Mouse (Mus musculus): ENCODE results near the gene Gm10318. TPM values are rescaled to one million over a fixed set of nuclear protein-coding genes. Genes with fewer than 3 reads are reported as not detected.

Gene Gm10318
- polyA plus RNA-seq, 1 experiment from 2014 or later, result not detected

GRCm38 (mm10) chr10:77895562-77895961 is 42.9 kb downstream of the Gm10318 start:
- Histone ChIP-seq H3K4me1 (replicated peaks) (no peaks in the 10 kb centered on the region), H3K36me3 (no peaks in the 10 kb centered on the region), H3K4me3 (replicated peaks) (no peak overlapping the region), H3K4me2 (no peak overlapping the region), H3K9me3 (replicated peaks) (no peaks in the 10 kb centered on the region), H3K9ac (no peak overlapping the region), H3K27me3 (peaks cover 1% of the 10 kb centered on the region; the same call in 1 of the 2 replicates), H3K27ac (no peak overlapping the region)
- 61% methylated on average over 5 of the region's 5 CpGs for WGBS (ENCODE audit: insufficient replicate concordance)
- ATAC-seq (ENCODE audit: low read depth) (no peak), DNase-seq (no peak)

DNA sequence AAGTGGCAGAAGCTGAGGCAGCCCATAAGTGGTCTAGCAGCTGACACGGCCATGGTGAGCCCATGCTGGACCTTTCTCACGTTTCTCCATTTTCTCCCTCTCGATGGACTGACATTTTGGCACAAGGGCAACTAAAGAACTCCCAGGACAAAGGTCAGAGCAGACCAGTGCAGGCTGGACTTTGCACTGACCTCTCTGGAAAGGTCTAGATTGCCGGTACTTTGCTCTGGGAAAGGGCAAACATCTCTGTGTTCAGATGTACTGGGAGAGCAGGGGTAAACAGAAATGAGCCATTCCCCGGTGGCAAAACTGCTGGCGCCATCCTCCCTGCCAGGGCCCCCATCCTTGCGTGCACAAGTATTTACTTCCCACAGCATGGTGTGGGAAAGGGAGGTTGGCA is 47.5 kb downstream of the Gm10318 start:
- WGBS (ENCODE audit: insufficient replicate concordance), result 64% methylated on average over 7 of the region's 7 CpGs
- H3K9ac ChIP-seq, result no peak overlapping the region
- ATAC-seq (ENCODE audit: low read depth) (peak; percentile 32), DNase-seq (no peak)
- H3K27ac ChIP-seq, result peak overlapping the region; percentile 43
- H3K27me3 ChIP-seq, result peaks cover 28% of the 10 kb centered on the region
- no peaks in the 10 kb centered on the region for H3K9me3 ChIP-seq (replicated peaks)
- peaks cover 17% of the 10 kb centered on the region for H3K4me1 ChIP-seq (replicated peaks)
- peak overlapping the region; percentile 72 for H3K4me2 ChIP-seq
- no peak overlapping the region for H3K4me3 ChIP-seq (replicated peaks)
- H3K36me3 ChIP-seq, result no peaks in the 10 kb centered on the region

DNA sequence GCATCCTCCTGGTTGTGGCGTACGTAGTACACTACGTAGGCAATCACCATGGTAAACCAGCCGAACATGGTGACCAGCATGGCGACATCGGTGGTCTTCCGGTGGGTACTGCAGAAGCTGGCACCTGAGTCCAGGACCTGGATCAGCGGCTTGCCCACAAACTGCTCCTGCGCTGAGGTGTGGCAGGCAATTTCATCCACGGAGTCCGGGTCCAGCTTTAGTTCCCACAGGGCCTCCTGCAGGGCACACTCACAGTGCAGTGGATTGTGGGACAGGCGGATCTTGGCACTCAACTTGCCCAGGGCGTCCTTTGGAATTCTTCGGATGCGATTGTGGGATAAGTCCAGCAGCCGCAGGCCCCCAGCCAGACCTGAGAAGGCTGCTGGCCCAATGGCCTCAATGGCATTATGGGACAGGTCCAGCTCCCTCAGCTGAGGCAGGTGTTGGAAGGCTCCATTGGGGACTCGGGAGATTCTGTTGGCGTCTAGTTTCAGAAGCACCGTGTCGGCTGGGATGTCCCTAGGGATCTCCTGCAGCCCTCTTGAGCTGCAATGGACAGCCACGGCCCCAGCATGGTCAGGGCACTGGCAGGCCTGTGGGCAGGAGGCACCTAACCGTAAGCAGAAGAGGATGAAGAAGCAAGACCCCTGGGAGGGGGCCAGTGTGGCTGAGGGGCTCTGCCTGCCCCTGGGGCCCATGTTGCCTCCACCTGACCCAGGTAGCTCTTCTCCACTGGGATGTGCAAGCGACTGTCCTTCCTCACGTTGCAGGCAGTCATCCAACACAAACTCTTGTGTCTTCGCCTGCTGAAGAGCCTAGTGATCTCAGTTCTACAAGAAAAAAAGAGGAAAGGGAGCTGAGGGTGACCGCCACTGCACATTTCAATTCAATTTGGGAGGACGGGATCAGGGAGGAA is 48.5 kb downstream of the Gm10318 start:
- peaks cover 28% of the 10 kb centered on the region for H3K27me3 ChIP-seq
- H3K4me1 ChIP-seq (replicated peaks), result peaks cover 17% of the 10 kb centered on the region
- WGBS (ENCODE audit: insufficient replicate concordance), result 77% methylated on average over 27 of the region's 27 CpGs
- no peaks in the 10 kb centered on the region for H3K9me3 ChIP-seq (replicated peaks)
- H3K36me3 ChIP-seq, result no peaks in the 10 kb centered on the region
- peak overlapping the region; percentile 65; the same call in 1 of the 2 replicates for H3K9ac ChIP-seq
- peak overlapping the region; percentile 60 for H3K4me3 ChIP-seq (replicated peaks)
- peak overlapping the region; percentile 43 for H3K27ac ChIP-seq
- no peak for ATAC-seq (ENCODE audit: low read depth)
- no peak for DNase-seq
- peak overlapping the region; percentile 72 for H3K4me2 ChIP-seq

GRCm38 (mm10) chr10:77901871-77902210 is 49.2 kb downstream of the Gm10318 start:
- H3K9me3 ChIP-seq (replicated peaks), result no peaks in the 10 kb centered on the region
- DNase-seq (no peak), ATAC-seq (ENCODE audit: low read depth) (0 out of 2 replicates have a peak, but pooled peaks have one; percentile 8)
- no peaks in the 10 kb centered on the region for H3K36me3 ChIP-seq
- H3K9ac ChIP-seq, result peak overlapping the region; percentile 65
- H3K4me3 ChIP-seq (replicated peaks), result peak overlapping the region; percentile 60
- 3% methylated on average over 14 of the region's 14 CpGs for WGBS (ENCODE audit: insufficient replicate concordance)
- H3K4me1 ChIP-seq (replicated peaks), result peaks cover 17% of the 10 kb centered on the region
- H3K27ac ChIP-seq, result peak overlapping the region; percentile 53; the same call in 1 of the 2 replicates
- peaks cover 28% of the 10 kb centered on the region for H3K27me3 ChIP-seq
- peak overlapping the region; percentile 72 for H3K4me2 ChIP-seq

DNA sequence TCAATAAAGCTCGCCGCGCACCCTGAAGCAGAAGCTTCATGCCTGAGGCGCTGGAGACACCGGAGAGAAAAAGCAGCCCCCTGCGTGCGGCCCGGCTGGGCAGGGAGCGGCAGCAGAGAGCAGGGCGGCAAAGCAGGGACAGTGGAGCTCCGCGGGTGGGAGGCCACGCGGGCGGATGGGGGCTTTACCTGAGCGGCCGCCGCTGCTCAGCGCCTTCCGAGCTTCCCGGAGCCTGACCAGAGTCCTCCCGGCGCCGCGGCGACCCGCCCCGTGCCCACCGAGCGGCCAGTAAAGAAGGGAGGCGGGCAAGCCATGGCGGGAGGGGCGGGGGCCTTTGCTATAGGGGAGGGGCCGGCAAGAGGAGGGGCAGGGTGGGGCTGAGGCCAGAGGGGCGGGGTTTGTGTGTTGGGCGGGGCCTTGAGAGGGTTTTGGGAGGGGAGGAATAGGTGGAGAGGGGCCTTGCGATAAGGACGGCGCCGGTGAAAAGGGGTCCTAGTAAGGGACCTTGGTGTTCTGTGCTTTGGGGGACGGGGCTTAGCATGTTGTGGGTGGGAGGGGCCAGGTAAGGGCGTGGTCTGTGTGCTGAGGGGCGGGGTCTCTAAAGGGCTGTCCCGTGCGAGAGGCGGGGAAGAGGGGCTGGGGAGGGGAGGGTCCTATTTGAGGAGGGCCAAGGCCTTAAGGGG is 49.7 kb downstream of the Gm10318 start, which contains the start of gene Lrrc3:
TSS of gene Lrrc3 (minus strand) at position 326 of the 683 bp plus-strand sequence.
- WGBS (ENCODE audit: insufficient replicate concordance), result under 1% methylated on average over 44 of the region's 46 CpGs
- peaks cover 17% of the 10 kb centered on the region for H3K4me1 ChIP-seq (replicated peaks)

DNA sequence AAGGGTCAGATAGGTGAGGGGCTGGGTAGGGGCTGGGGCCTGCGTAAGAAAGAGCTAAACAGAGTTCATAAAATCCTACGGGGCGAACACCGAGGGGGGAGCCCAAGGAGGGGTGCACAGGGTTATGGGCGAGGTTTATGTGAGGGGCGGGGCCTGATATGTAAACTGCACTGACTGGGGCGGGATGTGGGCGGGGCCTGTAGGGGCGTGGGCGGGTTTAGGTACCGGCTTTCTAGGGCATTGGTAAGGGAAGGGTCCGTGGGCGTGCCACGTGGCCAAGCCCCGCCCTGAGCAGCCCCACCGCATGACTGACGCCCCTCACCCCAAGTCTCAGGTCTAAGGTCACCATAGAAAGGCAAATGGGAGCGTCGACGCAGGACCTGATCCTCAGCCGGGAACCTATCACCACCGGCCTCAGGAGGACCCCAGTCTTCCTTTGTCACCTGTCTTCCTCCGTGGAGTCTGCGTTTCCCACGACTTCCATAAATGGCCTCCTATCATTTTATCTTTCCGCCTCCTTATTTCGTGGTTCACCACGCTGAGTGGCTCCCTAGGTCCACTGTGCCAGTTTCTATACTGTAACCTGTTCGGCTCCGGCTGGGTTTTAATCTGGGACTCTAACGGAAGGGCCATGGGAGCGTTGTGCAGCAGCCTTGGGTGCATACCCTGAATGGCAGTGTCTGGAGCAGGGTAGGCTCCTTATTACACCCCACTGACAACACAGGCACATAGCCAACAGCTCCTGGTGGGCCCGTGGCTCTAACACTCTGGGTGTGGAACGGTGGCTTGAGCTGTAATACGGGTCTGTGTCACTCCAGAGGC is 50.4 kb downstream of the Gm10318 start:
- Histone ChIP-seq H3K27ac (no peak overlapping the region), H3K36me3 (no peaks in the 10 kb centered on the region), H3K27me3 (peaks cover 28% of the 10 kb centered on the region), H3K9ac (no peak overlapping the region), H3K9me3 (replicated peaks) (no peaks in the 10 kb centered on the region), H3K4me2 (peak overlapping the region; percentile 72), H3K4me3 (replicated peaks) (peak overlapping the region; percentile 60), H3K4me1 (replicated peaks) (peaks cover 17% of the 10 kb centered on the region)
- DNase-seq (peak; percentile 22), ATAC-seq (ENCODE audit: low read depth) (peak; percentile 63)
- 7% methylated on average over 35 of the region's 35 CpGs for WGBS (ENCODE audit: insufficient replicate concordance)

More for the DNA sequence above, 49.7 kb downstream of the Gm10318 start, which contains the start of gene Lrrc3:
- Histone ChIP-seq H3K27me3 (peaks cover 28% of the 10 kb centered on the region), H3K27ac (peak within 1 kb of the TSS; percentile 53; the same call in 1 of the 2 replicates), H3K9me3 (replicated peaks) (no peaks in the 10 kb centered on the region), H3K4me3 (replicated peaks) (peak within 1 kb of the TSS; percentile 60), H3K4me2 (peak within 1 kb of the TSS; percentile 72), H3K9ac (peak within 1 kb of the TSS; percentile 65), H3K36me3 (no peaks in the 10 kb centered on the region)
- ATAC-seq (ENCODE audit: low read depth) (peak; percentile 65), DNase-seq (peak; percentile 32)

Other genes starting within 250 kb of the Gm10318 start
- 118 and 127 TPM in 2 replicates for gene Sumo3, start 246.8 kb upstream of the Gm10318 start, polyA plus RNA-seq (2015; fragmentation: Nextera tagmentation; extraction: Ambion mirVana)
- 1.1 and 5.3 TPM in 2 replicates for gene Gm49325, start 246.7 kb upstream of the Gm10318 start, polyA plus RNA-seq (2015; fragmentation: Nextera tagmentation; extraction: Ambion mirVana)
- 47.2 and 50.1 TPM in 2 replicates for gene Ube2g2, start 230.6 kb upstream of the Gm10318 start, polyA plus RNA-seq (2015; fragmentation: Nextera tagmentation; extraction: Ambion mirVana)
- 0.07 and 0.10 TPM in 2 replicates for gene Tspear, start 166.3 kb upstream of the Gm10318 start, polyA plus RNA-seq (2015; fragmentation: Nextera tagmentation; extraction: Ambion mirVana)
- gene Gm19402, start 162.1 kb upstream of the Gm10318 start, polyA plus RNA-seq (2015; fragmentation: Nextera tagmentation; extraction: Ambion mirVana), result not detected in 2 replicates
- not detected in 2 replicates for gene Gm9508, start 155.6 kb upstream of the Gm10318 start, polyA plus RNA-seq (2015; fragmentation: Nextera tagmentation; extraction: Ambion mirVana)
- gene Gm10272, start 146.2 kb upstream of the Gm10318 start, polyA plus RNA-seq (2015; fragmentation: Nextera tagmentation; extraction: Ambion mirVana), result not detected in 2 replicates
- not detected in 2 replicates for gene Gm10024, start 141.4 kb upstream of the Gm10318 start, polyA plus RNA-seq (2015; fragmentation: Nextera tagmentation; extraction: Ambion mirVana)
- gene Gm10142, start 137.1 kb upstream of the Gm10318 start, polyA plus RNA-seq (2015; fragmentation: Nextera tagmentation; extraction: Ambion mirVana), result not detected in 2 replicates
- gene Krtap12-1, start 132.3 kb upstream of the Gm10318 start, polyA plus RNA-seq (2015; fragmentation: Nextera tagmentation; extraction: Ambion mirVana), result not detected in 2 replicates
- gene Gm10100, start 126.4 kb upstream of the Gm10318 start, polyA plus RNA-seq (2015; fragmentation: Nextera tagmentation; extraction: Ambion mirVana), result not detected in 2 replicates
- gene Gm18596, start 110.2 kb upstream of the Gm10318 start, polyA plus RNA-seq (2015; fragmentation: Nextera tagmentation; extraction: Ambion mirVana), result not detected in 2 replicates
- not detected in 2 replicates for gene Gm9736, start 101.5 kb upstream of the Gm10318 start, polyA plus RNA-seq (2015; fragmentation: Nextera tagmentation; extraction: Ambion mirVana)
- gene Gm3233, start 93.2 kb upstream of the Gm10318 start, polyA plus RNA-seq (2015; fragmentation: Nextera tagmentation; extraction: Ambion mirVana), result not detected in 2 replicates
- not detected in 2 replicates for gene Gm3238, start 81.5 kb upstream of the Gm10318 start, polyA plus RNA-seq (2015; fragmentation: Nextera tagmentation; extraction: Ambion mirVana)
- not detected in 2 replicates for gene Gm7138, start 75.9 kb upstream of the Gm10318 start, polyA plus RNA-seq (2015; fragmentation: Nextera tagmentation; extraction: Ambion mirVana)
- not detected in 2 replicates for gene Gm3250, start 70.3 kb upstream of the Gm10318 start, polyA plus RNA-seq (2015; fragmentation: Nextera tagmentation; extraction: Ambion mirVana)
- not detected in 2 replicates for gene Gm7137, start 64.7 kb upstream of the Gm10318 start, polyA plus RNA-seq (2015; fragmentation: Nextera tagmentation; extraction: Ambion mirVana)
- not detected in 2 replicates for gene Gm9639, start 57.8 kb upstream of the Gm10318 start, polyA plus RNA-seq (2015; fragmentation: Nextera tagmentation; extraction: Ambion mirVana)
- not detected in 2 replicates for gene Gm19668, start 53.7 kb upstream of the Gm10318 start, polyA plus RNA-seq (2015; fragmentation: Nextera tagmentation; extraction: Ambion mirVana)
- not detected in 2 replicates for gene Gm9507, start 41.0 kb upstream of the Gm10318 start, polyA plus RNA-seq (2015; fragmentation: Nextera tagmentation; extraction: Ambion mirVana)
- gene Gm2696, start 38.2 kb upstream of the Gm10318 start, polyA plus RNA-seq (2015; fragmentation: Nextera tagmentation; extraction: Ambion mirVana), result not detected in 2 replicates
- not detected in 2 replicates for gene Krtap10-4, start 25.8 kb upstream of the Gm10318 start, polyA plus RNA-seq (2015; fragmentation: Nextera tagmentation; extraction: Ambion mirVana)
- gene Krtap10-10, start 16.9 kb upstream of the Gm10318 start, polyA plus RNA-seq (2015; fragmentation: Nextera tagmentation; extraction: Ambion mirVana), result not detected in 2 replicates
- gene Gm36176, start 6.1 kb upstream of the Gm10318 start, polyA plus RNA-seq (2015; fragmentation: Nextera tagmentation; extraction: Ambion mirVana), result not detected in 2 replicates
- gene Gm3285, start 9.1 kb downstream of the Gm10318 start, polyA plus RNA-seq (2015; fragmentation: Nextera tagmentation; extraction: Ambion mirVana), result not detected in 2 replicates
- gene Lrrc3, start 49.7 kb downstream of the Gm10318 start, polyA plus RNA-seq (2015; fragmentation: Nextera tagmentation; extraction: Ambion mirVana), result 8.6 and 10.1 TPM in 2 replicates
- 0.73 and 0.94 TPM in 2 replicates for gene Trpm2, start 117.7 kb downstream of the Gm10318 start, polyA plus RNA-seq (2015; fragmentation: Nextera tagmentation; extraction: Ambion mirVana)
- gene 1810043G02Rik, start 125.7 kb downstream of the Gm10318 start, polyA plus RNA-seq (2015; fragmentation: Nextera tagmentation; extraction: Ambion mirVana), result 4.6 and 5.7 TPM in 2 replicates
- 94.0 and 98.3 TPM in 2 replicates for gene Pfkl, start 157.2 kb downstream of the Gm10318 start, polyA plus RNA-seq (2015; fragmentation: Nextera tagmentation; extraction: Ambion mirVana)
- gene Dnmt3l, start 189.1 kb downstream of the Gm10318 start, polyA plus RNA-seq (2015; fragmentation: Nextera tagmentation; extraction: Ambion mirVana), result not detected in 2 replicates
- gene Aire, start 190.8 kb downstream of the Gm10318 start, polyA plus RNA-seq (2015; fragmentation: Nextera tagmentation; extraction: Ambion mirVana), result not detected in 2 replicates
- 2.0 TPM in 2 replicates for gene Icosl, start 216.4 kb downstream of the Gm10318 start, polyA plus RNA-seq (2015; fragmentation: Nextera tagmentation; extraction: Ambion mirVana)

Data from liver, embryonic 13.5 days (tissue).